Mouse (Mus musculus) frontal cortex, postnatal 14 days (tissue): ENCODE data around the gene Klrb1f.
"Not testable (repeated sequence)": the region's sequence is repeated elsewhere in the genome, so short reads cannot be mapped to it uniquely, and the experiment has no call there.

ENCODE experiments used
- DNase-seq, 2 experiments: peaks; one replicate each; pipeline ENCODE4 v3.0.0; 2022; ENCODE audit warnings: low spot score in 2 of 2

Gene Klrb1f

GRCm38 (mm10) chr6:129045601-129046000, at the start of gene Klrb1f:
Klrb1f (plus strand) TSS chr6:129045901.
- no peak for DNase-seq

- DNase-seq: no peak
Observed at GRCm38 (mm10) chr6:128996054-128996767, 49.5 kb upstream of the Klrb1f start.

GRCm38 (mm10) chr6:128996768-128997442, 48.8 kb upstream of the Klrb1f start:
- no peak for DNase-seq

- no peak for DNase-seq
Observed at GRCm38 (mm10) chr6:129001392-129001791, 44.3 kb upstream of the Klrb1f start.

- DNase-seq: no peak
Observed at GRCm38 (mm10) chr6:129008552-129008951, 37.1 kb upstream of the Klrb1f start.

GRCm38 (mm10) chr6:129009846-129010504, 35.7 kb upstream of the Klrb1f start:
- DNase-seq: not testable (repeated sequence)

GRCm38 (mm10) chr6:129010505-129010873, 35.2 kb upstream of the Klrb1f start:
- no peak for DNase-seq

GRCm38 (mm10) chr6:129012012-129012411, 33.7 kb upstream of the Klrb1f start:
- not testable (repeated sequence) for DNase-seq

- no peak for DNase-seq
Observed at GRCm38 (mm10) chr6:129012966-129013365, 32.7 kb upstream of the Klrb1f start.

GRCm38 (mm10) chr6:129013762-129014276, 31.9 kb upstream of the Klrb1f start:
- DNase-seq: no peak

GRCm38 (mm10) chr6:129014399-129014798, 31.3 kb upstream of the Klrb1f start:
- DNase-seq: no peak

GRCm38 (mm10) chr6:129027451-129028248, 18.1 kb upstream of the Klrb1f start:
- no peak for DNase-seq

- no peak for DNase-seq
Observed at GRCm38 (mm10) chr6:129030175-129030824, 15.4 kb upstream of the Klrb1f start.

- no peak for DNase-seq
Observed at GRCm38 (mm10) chr6:129030964-129031363, 14.7 kb upstream of the Klrb1f start.

GRCm38 (mm10) chr6:129033397-129033796, 12.3 kb upstream of the Klrb1f start:
- DNase-seq: no peak

GRCm38 (mm10) chr6:129035017-129035416, 10.7 kb upstream of the Klrb1f start:
- no peak for DNase-seq

GRCm38 (mm10) chr6:129036326-129036725, 9.4 kb upstream of the Klrb1f start:
- no peak for DNase-seq

GRCm38 (mm10) chr6:129036890-129037463, 8.7 kb upstream of the Klrb1f start:
- DNase-seq: no peak

GRCm38 (mm10) chr6:129041470-129041869, 4.2 kb upstream of the Klrb1f start:
- DNase-seq: no peak

- DNase-seq: no peak
Observed at GRCm38 (mm10) chr6:129042470-129042869, 3.2 kb upstream of the Klrb1f start.

- no peak for DNase-seq
Observed at GRCm38 (mm10) chr6:129048381-129048780, 2.7 kb downstream of the Klrb1f start.
